Mouse (Mus musculus) testis, adult 2 months (tissue): Measurements from ENCODE around the gene Ripor3.

Experiments used
- CTCF ChIP-seq: fragments of 200-500 bp; IDR thresholded peaks from 2 replicates; pipeline ENCODE4 v1.5.1; 2012; ENCODE audit warnings: low read depth, mild to moderate bottlenecking, inconsistent platforms, low read length, moderate library complexity; ENCODE audit not compliant: control insufficient read depth, insufficient read depth, insufficient replicate concordance
- POLR2A ChIP-seq: fragments of 200-500 bp; IDR thresholded peaks from 2 replicates; pipeline ENCODE4 v1.6.1; 2012; ENCODE audit warnings: low read depth, mild to moderate bottlenecking, inconsistent platforms, low read length, moderate library complexity; ENCODE audit not compliant: control insufficient read depth

- no peak for TF ChIP-seq CTCF
- TF ChIP-seq POLR2A, result no peak
Measured at GRCm38 (mm10) chr2:168052156-168052555, 41.7 kb upstream of the Ripor3 start.
